Mouse (Mus musculus): ENCODE measurements around the gene Atn1.

The Atn1 gene

DNA sequence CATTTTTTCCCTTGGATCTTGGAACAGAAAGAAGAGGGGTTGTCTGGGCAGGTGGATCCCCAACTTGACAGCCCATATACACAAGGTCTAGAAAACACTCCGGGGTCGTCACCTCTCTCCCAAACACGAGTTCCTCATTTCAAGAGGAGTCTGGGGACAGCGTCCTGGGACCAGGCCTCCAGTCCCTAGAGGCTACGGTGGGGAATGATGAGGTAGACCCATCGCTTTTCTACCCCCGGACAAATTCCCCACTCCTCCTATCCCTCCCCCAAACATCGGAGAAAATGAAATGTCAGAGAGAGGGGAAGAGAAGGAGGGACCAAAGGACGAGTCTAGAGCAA, 12.3 kb upstream of the Atn1 start:
- DNase-seq (ENCODE audit: low read depth, low spot score), result no peak

DNA sequence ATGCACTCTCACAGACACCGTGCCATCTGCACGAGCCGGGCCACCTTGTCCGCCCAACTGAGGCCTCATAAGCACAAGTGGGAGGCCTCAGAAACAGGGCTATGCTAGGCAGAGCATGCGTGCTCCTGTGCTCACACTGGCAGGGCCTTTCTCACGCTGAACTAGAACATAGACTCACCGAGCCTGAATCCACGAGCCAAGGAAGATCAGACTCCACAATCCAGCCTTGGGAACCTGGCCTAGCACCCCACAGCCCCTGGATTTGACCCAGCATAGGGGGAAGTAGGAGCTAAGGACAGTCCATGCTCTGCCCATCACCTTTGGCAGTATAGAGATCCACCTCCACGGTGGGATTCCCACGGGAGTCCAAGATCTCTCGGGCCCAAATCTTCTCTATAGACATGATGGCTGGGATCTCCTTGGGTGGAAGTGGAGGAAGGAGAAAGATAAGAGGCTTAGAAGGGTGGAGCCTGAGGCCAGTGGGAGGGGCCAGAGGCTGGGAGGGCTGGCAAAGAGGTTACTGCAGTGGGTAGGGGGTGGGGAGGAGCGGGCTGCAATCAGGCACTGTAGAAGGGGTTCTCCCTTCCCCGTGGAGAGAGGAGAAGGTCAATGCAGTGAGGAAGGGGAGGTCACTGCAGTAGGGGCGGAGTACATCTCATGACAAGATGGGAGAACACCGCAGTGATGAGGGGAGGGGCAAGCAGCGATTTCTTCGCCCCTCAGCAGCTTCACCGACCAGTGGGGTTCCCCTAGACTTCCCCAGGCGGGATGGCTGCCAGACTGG, 11.8 kb upstream of the Atn1 start:
- DNase-seq (ENCODE audit: low read depth, low spot score), result no peak

DNA sequence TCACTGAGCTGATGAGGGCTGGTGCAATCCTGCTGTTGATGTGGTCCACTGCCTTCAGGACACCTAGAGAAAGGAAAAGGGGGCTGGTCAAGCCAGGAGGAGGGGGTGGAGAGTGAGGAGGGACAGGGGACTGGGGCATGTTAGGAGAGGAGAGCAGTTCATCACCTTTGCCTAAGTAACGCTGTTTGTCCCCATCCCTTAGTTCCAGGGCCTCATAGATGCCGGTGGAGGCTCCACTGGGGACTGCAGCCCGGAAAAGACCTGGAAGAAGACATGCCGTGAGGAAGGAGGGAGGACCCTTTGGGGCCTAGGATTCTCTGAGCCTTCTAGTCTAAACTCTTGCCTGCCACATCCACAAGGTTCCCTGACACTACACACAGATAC, 11.2 kb upstream of the Atn1 start:
- DNase-seq (ENCODE audit: low read depth, low spot score), result no peak

DNA sequence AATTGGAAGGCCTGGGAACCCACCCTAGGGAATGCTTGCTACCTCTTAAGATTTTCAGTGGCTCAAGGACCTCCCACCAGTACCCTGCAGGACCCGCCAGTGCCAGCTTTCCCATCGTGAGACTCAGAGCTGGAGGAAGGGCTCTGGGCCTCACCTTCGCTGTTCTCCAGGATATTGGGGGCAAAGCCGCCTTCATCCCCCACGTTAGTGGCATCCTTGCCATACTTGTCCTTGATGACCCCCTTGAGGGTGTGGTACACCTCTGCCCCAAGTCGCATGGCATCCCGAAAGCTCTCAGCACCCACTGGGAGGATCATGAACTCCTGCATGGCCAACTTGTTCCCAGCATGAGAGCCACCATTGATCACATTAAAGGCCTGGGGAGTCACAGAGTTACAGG, 9.6 kb upstream of the Atn1 start:
- DNase-seq (ENCODE audit: low read depth, low spot score), result no peak

DNA sequence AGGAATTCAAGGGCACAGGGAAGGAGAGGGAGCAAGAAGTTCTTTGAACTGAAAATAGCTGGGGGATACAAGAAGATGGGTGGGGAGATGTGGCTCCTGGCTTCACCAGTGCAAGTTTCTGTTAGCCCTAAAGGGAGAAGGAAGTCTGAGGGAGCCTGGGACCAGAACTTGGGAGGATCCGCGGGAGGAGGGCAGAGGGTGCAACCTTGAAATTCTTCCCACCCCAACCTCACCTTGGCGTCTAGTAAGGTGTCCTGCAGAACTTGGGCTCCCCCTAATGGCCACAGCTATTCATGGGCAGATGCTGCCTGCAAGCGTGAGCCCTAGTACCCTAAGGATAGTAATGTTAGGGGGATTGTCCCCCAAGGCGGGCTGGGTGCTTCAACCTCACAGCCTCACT, 2.9 kb upstream of the Atn1 start:
- DNase-seq (ENCODE audit: low read depth, low spot score), result peak; percentile 85

DNA sequence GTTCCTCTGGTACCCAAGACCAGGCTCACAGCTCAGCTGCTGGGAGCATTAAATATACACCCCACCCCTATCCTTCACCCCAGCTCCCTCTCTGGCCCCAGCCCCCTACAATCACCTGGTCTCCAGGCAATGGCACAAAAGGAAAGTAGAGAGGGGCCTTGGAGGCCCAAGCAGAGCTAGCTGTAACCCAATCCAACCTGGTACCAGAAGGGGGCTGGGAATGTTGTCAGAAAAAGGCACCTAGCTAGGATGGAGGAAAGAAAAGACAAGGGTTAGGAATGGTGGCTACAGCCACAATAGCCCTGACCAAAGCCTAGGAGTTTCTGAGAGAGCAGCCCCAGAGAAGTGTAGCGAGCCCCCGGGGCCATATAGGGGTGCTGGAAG, 2.5 kb upstream of the Atn1 start:
- no peak for DNase-seq (ENCODE audit: low read depth, low spot score)

DNA sequence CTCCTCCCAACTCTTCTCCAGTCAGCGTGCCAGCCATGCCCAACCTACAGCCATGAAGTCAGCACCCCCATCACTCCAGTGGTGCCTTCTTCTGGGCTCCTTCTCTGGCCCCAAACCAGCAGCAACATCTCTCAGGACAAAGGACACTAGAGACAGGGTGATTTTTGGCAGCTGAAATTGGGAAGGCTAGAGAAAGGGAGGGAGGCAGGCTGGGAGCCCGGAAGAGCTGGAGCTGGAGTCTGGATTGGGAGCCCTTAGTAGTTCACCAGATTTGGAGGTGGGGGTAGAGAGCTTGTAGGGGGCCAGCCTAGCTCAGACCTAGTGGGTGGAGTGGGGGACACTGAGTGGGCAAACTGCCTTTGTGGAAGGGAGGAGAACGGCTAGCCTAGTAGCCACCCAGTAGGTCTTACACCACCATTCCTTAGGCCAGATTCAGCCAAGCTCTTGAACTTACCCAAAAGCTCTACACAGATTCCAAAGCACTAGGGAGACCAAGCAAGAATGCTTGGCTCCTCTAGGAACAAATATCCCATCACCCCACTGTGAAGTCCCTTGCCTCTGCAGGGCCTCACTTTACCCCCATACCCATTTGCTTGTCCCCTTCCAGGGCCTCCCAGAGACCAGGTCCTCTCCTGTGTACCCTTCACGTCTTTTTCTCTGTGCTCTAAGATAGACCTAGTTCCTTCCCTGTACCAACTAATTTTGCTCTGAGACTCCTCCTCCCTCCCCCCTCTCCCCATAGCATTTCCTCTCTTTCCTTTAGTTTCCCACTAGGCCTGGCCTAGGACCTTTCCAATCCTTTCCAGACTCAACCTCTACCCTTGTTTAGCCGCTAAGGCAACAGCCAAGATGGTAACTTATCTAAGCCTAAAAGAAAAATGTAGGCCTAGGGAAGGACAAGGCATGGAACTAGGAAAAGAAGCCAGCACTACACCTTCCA, 1.9 kb upstream of the Atn1 start:
- no peak for DNase-seq (ENCODE audit: low read depth, low spot score)

DNA sequence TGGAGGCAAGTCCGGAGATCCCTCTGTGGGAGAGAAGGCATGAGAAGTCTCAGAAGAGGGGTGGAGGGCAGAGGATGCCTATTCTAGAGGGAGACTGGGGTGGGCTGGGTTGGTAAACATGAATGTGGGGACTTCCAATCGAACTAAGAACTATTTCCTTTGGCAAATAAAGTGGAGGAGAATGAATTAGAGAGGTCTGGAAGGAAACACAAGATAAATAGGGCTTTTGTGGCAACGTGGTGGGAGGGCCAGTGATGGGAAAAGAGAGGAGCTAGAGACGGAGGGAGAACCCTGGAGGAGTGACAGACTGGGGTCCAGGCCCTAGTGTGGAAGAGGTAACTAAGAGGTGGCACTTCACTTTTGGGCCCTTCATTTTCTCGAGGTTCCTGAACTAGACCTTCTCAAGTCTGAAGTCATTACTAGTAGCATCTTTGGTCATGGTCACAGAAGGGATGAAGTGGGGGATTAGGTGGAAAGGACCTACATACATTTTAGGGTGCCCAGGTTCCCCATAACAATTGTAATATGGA, 1.1 kb upstream of the Atn1 start:
- DNase-seq (ENCODE audit: low read depth, low spot score), result no peak

DNA sequence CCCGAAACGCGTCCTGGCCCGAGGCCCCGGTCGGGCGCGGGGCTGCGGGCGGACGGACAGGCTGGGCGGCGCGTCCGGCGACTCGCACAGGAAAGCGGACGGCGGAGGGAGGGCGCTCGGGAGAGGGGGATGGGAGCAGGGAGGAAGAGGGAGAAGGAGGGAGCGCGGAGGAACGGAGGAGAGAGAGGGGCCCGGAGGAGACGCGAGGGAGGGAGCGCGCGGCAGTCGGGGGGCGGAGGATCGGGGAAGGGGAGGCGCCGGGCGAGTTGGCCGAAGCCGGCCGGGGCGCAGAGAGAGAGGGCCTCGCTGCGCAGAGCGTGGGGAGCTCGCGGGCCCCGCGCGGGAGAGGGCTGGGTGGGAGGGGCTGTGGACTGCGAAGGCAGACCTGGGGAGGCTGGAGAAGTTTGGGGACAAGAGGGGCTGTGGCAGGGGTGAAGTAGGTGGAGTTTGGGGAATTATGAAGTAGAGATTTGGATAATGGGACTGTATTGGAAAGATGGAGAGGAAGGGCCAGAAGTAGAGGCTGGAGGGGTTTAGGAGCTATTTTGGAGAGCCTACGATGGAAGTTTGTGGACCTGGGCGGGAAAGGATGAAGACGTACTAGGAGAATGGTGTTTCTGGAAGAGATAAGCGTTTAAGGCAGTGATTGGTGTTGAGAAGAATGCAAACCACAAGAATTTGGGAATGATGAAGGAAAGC, 477 bp upstream of the Atn1 start:
- peak; percentile 82 for DNase-seq (ENCODE audit: low read depth, low spot score)

DNA sequence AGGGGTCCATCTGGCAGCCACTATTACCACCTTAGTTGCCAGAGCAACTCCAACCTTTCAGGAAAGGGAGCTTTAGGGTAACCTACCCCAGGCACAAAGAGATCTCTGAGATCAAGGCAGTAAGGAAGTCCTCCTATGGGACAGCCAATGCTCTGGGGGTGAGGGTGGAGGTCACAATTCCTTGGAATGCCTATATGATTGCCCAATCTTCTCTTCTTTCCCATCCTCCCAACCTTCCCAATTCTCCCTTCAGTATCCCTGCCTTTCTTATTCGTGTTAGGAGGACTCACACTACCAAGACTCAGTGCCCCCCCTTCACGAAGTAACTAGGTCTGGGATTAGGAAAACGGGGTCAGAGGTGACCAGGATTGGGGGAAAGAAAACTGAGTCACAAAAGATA, 1.0 kb downstream of the Atn1 start:
- DNase-seq (ENCODE audit: low read depth, low spot score), result no peak

DNA sequence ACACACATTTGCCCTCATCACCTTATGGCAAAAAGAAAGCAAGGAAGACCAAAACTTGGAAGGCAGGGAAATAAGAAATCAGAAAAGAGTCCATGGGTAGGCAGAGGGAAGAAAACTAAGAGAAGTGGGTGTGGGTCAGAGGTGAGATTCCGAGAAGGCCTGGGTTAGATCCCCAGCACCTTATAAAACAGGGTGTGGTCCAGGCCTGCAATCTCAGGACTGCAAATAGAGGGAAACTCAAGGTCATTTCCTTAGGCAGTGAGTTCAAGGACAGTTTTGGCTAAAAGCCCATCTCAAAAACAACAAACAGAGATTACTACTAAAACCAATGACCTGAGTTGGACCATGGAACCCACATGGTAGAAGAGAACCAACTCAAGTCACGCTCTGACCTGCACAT, 2.5 kb downstream of the Atn1 start:
- no peak for DNase-seq (ENCODE audit: low read depth, low spot score)

DNA sequence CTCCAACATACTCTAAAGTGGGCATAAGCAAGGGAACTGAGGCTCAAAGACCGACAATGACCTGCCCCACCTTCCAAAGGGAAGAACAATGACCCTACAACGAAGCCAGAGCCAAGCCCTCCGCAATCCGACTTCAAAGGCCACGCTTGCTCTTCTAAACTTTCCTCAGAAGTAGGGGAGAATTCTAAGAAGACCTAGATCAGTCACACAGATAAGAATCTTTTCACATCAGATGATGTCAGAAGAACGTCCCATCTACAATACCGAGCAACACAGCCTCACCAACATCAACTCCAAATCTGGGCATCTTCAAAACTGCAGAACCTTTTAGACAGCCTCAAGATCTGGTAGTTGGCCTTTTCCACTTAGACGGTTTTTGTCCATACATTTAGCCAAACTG, 5.9 kb downstream of the Atn1 start:
- DNase-seq (ENCODE audit: low read depth, low spot score), result no peak

DNA sequence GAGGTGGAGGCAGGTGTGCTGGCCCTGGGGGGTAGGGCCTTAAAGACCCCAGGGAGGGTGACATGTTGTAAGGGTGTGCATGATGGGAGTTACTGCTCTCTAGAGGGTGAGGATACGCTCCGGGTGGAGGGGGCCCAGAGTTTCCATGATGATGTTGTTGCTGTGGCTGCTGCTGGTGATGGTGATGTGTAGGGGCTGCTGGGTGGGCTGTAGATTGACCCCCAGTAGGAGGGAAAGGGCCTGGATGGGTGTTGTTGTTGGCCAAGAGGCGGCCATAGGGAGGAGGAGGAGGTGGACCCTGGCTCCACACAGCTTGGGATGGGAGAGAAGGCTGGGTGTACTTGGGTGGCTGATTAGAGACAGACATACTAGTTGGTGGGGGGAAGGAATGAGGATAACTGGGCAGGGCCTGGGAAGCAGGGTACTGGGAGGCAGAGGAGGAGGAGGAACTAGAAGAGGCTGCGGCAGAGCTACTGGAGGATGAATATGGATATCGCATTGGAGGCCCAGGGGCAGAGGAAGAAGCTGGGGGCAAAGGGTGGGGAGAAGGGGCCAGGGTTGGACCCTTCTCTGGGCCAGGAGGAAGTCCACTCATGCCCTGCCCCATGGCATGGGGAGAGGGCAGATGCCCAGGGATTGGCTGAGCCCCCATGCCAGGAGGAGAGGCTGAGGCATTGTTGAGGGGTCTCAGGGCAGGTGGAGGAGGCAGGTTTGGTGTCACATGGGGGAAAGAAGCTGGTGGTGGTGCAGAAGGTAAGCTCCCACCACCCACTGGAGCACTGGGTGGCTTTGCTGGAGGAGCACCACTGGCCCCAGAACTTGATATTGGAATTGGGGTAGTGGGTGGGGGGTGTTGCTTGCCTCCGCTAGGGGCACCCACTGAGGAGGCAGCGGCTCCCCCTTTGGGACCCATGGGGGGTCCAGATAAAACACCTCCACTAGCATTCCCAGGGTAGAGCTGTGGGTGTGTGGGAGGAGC, 9.4 kb downstream of the Atn1 start:
- DNase-seq (ENCODE audit: low read depth, low spot score), result no peak

DNA sequence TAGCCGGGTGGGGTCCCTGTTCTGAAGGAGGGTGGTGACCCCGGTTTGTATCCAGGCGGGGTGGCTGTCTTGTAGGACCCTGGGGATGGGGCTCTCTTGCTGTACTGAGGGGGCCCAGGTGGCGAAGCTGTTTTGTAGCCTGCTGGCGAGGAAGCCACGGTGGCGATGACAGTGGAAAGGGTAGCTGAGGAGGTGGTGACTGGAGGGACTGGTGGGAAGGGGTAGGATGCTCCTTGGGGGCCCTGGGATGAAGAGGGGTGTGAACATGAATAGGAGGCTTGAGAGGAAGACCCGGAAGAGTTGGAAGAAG, 10.1 kb downstream of the Atn1 start:
- DNase-seq (ENCODE audit: low read depth, low spot score), result no peak

DNA sequence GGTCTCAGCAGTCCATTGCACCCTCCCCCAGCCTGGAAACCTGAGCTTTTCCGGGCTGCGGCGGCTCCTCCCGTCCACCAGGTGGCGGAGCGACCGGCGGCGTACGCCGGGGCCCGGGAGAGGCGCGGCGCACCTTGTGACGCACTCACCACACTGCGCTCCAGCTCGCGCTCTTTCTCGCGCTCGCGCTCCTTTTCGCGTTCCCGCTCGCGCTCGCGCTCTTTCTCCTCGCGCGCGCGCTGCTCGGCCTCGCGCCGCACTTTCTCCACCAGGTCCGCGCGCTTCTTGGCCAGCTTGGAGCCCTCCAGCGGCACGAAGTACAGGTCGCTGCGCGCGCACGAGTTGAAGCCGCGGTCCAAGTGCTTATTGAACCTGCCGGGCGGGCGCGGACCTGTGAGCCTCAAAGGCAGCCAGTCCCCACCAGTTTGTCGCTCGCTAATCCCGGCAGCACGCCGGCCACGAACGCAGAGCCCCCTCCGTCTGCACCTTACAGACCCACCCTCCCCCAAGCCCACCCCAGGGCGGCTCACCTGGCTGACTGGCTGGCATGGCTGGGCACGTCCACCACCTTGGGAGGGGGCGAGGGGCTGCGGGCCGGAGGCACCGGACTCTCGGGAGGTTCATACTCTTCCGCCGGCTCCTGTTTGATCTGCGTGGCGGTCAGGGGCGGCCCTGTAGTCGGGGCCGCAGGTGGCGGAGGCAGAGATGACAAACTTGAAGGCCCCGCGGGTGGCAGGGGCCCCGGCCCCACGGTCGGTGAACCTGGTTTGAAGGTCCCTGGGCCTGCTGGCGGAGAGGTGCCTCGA, 10.6 kb downstream of the Atn1 start:
- peak; percentile 97 for DNase-seq (ENCODE audit: low read depth, low spot score)

DNA sequence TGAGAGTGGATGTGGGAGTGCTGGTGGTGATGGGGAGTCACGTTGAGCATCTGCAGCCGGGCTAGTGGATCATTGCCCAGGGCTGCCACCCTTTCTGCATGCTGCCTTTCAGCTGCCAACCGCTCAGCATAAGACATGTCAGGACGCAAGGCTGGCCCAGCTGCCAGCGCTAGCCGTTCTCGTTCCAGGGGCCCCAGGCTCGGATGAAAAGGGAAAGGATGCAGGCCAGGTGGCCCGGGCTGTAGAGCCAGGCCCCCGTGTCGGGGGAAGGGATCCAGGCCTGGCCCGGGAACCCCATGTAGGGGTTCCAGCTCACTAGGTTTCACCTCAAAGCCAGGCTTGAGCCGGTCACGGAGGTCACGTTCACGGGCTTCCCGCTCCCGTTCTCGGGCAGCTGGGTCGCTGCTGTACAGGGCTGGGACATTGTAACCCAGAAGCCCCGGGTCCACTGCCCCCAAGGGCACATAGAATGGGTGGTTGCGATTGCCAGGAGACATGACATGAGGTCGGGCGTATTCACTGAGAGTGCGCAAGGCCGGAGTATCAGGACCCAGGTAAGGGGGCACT, 11.5 kb downstream of the Atn1 start:
- no peak for DNase-seq (ENCODE audit: low read depth, low spot score)

DNA sequence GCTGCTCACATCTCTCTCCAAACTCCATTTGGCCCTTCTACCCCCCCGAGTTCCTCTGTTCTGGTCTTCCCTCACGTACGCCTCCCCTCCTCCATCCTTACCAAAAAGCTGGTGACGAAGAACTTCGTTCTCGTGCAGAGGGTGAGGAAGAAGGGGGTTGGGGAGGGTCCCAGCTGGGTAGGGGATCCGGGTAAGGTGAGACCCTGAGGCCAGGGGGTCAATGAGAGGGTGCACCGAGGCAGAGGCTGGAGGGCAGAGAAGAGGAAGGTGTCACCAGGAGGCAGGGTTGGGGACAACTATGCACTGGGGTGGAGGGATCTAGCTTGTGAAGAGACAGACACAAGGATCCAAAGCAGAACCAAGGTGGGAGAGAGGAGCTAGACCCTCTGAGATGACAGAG, 12.7 kb downstream of the Atn1 start:
- DNase-seq (ENCODE audit: low read depth, low spot score), result no peak

DNA sequence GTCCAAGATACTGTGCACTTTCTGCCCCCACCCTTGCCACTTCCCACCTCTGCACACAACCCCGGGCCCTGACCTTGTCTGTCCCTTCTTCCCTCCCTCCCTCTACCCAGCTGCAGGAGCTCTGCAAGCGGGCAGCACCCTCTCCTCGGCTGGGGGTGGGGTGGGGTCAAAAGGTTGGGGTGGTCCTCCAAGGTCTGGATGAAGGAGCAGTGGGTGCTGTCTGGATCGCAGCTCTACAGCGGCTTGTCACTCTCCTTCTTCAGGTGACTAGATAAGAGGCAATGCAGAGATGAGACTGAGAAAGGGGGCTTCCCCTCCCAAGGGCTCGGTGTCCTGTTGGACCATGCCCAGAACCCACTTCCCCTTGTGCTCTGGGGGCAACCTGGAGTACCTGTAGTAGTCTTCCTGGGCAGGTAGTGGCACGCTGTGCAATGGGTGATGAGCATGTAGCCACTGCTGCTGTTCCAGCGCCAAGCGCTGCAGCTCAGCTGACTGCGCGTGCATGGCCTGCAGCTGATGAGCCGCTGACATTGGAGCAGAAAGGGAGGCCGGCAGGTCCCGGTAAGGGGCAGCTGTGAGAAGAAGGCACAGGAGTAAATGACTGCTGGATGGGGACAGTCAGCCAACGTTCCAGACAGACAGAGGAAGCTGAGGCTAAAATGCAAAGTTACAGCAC, 13.3 kb downstream of the Atn1 start:
- no peak for DNase-seq (ENCODE audit: low read depth, low spot score)

DNA sequence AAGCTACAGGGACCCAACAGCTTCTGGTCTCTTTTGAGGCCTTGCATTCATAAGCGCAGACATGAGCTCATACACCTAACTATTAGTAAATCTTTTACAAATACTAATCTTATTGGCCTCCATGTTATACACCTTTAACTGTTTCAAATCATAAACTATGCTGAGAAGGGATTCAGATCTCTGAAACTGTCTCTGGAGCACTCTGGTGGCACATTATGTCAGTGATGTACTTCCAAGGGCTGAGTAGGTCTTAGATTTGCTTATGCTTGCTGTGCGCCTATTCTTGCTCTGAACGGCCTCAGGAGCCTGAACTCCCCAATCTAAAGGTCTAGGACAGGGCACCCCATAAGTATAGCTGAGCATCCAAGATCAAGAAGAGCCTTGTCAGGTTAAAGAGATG, 14.5 kb downstream of the Atn1 start:
- no peak for DNase-seq (ENCODE audit: low read depth, low spot score)

Data from mesoderm, embryonic 11.5 days (tissue).